Mouse (Mus musculus): ENCODE measurements at regions not wholly inside any gene's neighbourhood (a gene's known extent, or its start where the extent isn't known, plus 50 kb on each side); places are given as distances from the start of the nearest gene placed in this dataset.

DNA sequence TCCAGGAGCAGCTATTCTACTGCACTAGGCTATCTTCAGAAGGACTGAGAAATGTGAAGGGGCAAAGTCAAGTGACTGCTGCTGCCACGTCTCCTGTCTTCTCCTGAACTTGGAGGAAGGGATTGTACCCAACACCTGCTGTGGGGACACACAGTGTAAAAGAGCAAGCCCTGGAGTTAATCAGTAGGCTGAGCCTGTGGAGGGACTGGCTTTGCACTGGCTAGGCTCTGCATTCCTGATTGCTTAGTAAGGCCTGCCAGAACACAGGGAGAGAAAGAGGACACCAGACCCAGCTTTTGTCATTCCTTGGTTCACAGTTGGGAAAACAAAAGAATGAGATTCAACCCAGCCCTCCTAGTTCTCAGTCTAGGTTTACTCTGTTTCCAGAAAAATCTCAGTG is 472.7 kb upstream of the Adamts9 start:
- TF ChIP-seq CTCF (conservative IDR thresholded peaks at IDR 0.05 in 1 of 2, IDR thresholded peaks at IDR 0.05 in 1 of 2; ENCODE audit: low read depth in 2 of 2, low read length in 2 of 2): no peak
- no peak for TF ChIP-seq RAD21 (IDR thresholded peaks at IDR 0.05; ENCODE audit: low read depth, low read length)
- TF ChIP-seq POLR2A (IDR thresholded peaks at IDR 0.05; ENCODE audit: low read depth, low read length): no peak
- no peak for TF ChIP-seq POLR2AphosphoS2 (IDR thresholded peaks at IDR 0.05; ENCODE audit: low read depth, low read length)
- TF ChIP-seq KAT2A (IDR thresholded peaks at IDR 0.05; ENCODE audit: insufficient replicate concordance, low read length): no peak
- no peak for TF ChIP-seq MAX (IDR thresholded peaks at IDR 0.05; ENCODE audit: low read length)
- no peak for TF ChIP-seq ZNF384 (IDR thresholded peaks at IDR 0.05; ENCODE audit: low read depth, low read length)
- no peak for TF ChIP-seq ZMIZ1 (IDR thresholded peaks at IDR 0.05; ENCODE audit: low read depth, low read length)
- no peak for TF ChIP-seq RCOR1 (conservative IDR thresholded peaks at IDR 0.05; ENCODE audit: low read depth, low read length)
- no peak for TF ChIP-seq TCF12 (IDR thresholded peaks at IDR 0.05; ENCODE audit: low read depth, low read length)
- no peak for TF ChIP-seq NELFE (IDR thresholded peaks at IDR 0.05; ENCODE audit: low read depth, low read length)
- no peak for TF ChIP-seq GABPA (IDR thresholded peaks at IDR 0.05; ENCODE audit: insufficient replicate concordance, low read depth, low read length)
